Mouse (Mus musculus) frontal cortex, postnatal 36 days (tissue): ENCODE results near the gene Slamf7.

Experiments
- DNase-seq, 2 experiments: peaks; one replicate each; pipeline ENCODE4 v3.0.0; 2022; ENCODE audit warnings: low spot score in 2 of 2

Slamf7 gene

DNA sequence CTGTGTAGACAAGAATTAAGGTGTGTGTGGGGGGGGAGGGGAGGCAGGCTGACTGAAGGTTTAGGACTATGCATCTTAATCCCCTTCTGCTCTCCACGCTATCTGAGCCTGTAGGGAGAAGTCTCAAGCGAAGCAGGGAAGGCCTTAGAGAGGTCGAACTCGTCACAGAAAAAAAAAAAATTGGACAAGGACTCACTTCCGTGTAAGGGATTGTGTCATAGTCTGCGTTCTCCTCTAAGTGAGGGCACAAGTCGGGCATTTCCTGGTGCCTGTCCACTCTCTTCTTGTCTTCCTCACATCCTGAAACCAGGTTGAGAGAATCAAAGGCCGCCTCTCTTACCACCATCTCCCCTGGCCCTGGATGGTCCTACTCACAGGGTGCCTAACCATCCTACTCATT, 15.7 kb downstream of the Slamf7 start:
- DNase-seq = no peak

DNA sequence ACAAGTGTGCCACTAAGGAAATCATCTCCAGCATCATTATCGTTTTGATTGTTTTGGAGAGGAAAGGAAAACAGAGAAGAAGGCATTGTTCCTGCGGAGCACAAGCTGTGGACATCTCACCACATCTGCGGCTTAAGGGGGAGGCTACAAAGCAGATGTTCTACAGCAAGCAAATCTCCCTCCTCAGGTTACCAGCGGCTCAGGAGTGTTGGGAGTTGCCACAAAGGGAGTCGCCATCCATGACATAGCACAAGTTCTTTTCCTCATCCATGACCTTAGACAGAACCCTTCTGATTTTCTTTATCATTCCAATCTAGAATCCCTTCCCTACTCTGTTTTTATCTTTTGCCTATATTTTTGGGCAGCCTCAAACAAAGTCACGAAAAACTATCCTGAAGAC, 17.1 kb downstream of the Slamf7 start:
- DNase-seq = no peak

DNA sequence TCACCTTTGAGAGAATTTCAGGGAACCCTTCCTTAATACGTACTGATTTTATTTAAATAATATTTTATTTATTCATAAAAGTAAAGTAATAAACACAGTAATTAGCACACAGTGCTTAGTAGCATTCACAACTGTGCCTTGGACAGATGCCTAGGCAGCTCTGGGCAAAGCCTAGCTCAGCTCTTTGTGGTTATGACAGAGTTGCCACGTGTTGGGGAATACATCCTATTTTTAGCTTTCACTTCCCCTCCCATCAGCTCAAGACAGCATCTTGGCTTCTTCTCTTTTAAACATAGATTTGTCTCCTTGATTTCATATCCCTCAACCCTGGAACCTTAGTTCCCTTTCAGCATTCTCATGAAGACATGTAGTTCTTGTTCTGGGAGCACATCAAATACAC, 21.4 kb downstream of the Slamf7 start:
- DNase-seq = peak in 1 of 2 experiments; percentile 47

DNA sequence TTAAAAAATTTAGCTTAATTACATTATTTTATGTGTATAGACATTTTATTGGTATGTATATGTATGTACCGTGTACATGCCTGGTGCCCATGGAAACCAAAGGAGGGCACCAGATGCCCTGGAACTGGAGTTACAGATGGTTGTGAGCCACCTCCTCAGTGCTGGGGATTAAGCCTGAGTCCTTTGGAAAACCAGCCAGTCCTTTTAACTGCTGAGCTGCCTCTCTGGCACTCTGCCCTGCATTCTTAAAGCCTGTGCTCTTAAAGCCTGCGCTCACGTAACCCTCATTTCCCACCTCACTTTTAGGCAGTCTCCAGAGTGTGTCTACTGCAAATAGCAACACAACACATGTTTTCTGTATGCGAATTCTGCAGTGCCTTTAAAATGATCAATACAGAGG, 21.9 kb downstream of the Slamf7 start:
- DNase-seq = peak in 1 of 2 experiments; percentile 6

DNA sequence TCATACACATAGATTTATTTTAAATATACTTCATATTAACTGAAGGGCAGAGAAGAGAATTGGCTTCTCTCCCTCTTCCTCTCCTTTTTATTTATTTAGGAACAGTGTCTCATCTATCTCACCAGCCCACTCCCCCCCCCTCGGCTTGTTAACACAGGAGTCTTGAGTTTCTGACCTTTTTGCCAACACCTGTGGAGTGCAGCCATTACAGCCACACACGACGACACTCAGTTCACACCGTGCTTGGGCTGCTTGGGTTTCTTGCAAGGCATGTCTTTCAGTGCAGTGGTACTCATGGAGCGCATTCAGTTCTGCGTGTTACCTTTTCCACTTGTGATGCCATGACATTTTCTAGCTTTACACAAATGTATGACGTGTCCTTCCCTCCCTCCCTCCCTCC, 22.8 kb downstream of the Slamf7 start:
- DNase-seq = no peak

DNA sequence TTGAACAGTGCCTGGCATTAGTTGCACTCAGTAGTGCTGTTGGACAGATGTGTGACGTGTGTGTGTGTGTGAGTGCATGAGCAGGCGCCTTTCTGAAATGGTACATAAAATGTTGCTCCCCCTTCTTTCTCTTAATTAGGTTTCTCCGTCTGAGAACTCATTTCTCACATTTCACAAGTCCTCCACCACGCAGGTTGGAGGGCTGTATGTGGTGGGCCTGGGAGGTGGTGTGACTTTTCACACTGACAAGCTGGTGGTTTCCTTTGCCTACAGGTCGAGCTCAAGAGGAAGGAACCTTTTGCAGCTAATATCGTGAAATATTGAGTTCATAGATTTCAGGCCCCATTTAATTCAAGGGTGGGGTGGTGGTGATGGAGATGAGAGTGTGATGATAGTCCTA, 23.7 kb downstream of the Slamf7 start:
- DNase-seq = no peak

DNA sequence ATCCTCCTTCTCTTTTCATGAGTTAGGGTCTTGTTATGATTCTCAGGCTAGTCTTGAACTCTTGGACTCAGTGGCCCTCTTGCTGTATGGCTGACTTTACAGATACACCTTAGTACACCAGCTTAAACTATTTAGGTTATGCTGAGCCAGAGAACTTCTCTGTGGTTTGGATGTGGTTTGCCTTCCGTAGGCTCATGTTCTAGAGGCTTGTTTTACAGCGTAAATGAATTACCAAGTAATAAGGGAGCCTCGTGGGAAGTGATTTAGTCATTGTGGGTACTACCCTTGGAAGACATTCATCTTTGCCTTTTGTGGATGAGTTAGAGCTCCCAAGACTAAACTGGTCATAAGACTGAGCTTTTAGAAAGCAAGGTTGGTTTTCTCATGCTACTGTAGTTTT, 25.0 kb downstream of the Slamf7 start:
- no peak for DNase-seq

DNA sequence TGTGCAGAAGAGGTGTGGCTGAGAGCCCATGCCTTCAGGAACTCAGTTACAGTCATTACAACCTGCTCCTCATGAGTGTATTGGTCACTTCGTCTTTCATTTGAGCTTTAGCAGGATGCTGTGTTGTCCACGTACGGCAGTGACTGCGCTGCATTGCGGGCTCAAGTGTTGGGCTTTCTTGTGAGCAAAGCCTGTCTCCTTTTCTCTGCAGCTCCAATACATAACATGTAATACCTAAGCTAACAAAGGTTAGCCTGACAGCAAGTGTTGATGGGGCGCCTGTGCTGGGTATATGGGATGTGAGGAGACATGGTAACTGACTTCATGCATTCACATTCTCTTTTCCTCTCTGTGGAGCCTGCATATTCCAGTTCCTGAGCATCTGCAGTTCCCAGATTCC, 32.7 kb downstream of the Slamf7 start:
- no peak for DNase-seq

DNA sequence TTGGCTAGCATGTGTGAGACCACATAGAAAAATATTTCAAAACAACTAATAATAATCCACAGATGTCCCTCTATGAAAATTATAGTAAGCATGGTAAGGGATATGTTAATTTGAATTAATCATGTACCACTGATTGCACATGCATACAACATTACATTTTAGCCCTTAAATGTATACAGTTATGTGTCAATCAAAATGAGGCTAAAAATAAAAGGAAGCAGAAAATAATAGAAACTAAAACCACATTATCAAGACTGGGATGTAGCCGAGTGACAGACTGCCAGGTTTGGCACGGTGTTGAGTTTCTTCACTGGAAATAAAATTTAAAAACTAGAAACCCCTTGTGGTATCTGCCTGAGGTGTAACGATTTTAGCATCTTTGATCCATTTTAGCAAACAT, 33.2 kb downstream of the Slamf7 start:
- DNase-seq = no peak

DNA sequence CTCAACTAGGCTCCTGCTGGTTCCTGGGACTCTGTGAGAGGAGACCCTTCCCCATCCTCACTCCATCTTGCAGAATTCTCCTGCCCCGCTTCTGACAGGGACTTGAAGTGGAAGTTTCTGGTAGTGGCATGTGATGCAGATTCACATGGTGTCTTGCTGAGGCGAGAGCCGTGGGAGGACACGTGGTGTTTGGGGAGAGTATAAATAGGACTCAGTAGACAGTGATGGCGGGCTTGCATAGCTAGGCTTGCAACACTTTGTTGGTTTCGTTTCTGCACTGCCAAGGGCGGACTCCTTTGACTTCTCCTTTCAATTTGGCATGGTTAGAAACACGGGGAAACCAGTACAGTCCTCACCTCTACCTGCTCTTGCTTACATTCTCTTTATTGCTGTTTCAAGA, 33.8 kb downstream of the Slamf7 start:
- DNase-seq = peak; percentile 17 to 47

DNA sequence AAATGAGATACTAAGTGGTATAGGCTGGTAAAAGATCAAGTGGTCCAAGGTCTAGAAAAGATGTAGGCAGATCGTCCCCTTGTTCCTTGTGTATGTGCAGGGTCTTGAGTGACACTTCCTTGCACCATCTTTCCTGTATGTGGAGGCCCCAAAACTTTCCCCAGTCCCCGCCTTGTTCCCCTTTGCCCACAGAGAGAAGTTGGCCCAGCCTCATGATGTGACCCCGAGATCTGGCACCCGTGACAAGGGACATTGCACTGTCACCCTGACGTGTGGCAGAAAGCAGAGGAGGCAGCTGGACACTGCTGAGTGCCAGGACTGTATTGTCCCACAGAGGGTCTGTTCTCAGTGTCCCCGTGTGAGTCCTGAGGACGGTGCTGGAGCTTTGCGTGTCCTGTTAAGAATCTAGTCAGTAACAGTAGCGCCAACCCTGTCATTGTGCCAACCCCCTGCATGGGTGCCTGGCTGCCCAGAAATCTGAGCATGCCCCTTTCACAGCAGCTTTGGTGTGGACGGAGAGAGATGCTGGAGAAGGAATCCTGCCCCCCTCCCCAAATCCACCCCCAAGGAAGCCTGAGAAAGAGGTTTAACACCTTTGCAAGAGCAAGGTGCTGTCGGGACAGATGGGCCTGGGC, 35.8 kb downstream of the Slamf7 start:
- DNase-seq = no peak

DNA sequence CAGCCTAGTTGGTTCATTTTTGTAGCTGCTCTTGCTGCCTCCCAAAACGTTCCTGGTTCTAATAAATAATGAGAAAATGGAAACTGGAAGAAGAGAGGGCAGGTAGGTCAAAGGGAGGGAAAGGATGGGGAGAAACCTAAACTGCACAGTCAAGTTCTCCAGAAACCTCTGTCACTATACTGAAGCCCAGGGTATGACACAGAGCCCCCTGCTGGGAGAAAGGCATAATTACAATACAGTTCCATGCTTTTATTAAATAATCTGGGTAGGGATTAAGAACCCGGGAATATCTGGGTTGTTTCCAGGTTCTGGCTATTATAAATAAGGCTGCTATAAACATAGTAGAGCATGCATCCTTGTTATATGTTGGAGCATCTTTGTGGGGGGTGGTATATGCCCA, 38.9 kb downstream of the Slamf7 start:
- no peak for DNase-seq

DNA sequence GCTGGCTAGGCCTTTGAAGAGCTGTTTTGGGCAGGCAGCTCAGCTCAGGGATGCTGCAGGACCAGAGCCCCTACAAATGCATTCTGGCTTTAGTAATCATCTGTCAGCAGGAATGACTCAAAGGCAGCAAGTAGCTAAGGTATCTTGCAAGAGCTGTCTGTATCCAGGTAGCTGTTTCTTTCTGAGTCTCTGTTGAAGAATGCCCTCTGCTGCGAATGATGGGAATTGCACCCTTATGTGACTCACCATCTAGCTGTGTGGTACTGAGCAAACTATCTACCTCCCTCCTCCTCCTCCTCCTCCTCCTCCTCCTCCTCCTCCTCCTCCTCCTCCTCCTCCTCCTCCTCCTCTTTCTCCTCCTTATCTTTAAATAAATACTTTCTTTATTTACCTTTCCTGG, 42.1 kb downstream of the Slamf7 start:
- DNase-seq = no peak

DNA sequence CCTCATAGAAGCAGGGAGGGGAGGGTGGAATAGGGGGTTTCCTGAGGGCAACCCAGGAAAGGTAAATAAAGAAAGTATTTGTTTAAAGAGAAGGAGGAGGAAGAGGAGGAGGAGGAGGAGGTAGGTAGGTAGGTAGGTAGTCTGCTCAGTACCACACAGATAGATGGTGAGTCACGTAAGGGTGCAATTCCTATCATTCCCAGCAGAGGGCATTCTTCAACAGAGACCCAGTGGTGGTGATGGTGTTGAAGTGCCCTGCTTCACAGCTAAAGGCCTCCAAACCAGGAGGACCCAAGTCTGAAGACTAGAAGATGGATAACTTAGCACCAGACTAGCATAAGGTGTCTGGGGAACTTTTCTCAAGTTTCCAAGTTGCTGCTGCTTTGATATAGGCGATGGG, 42.8 kb downstream of the Slamf7 start:
- DNase-seq = no peak

DNA sequence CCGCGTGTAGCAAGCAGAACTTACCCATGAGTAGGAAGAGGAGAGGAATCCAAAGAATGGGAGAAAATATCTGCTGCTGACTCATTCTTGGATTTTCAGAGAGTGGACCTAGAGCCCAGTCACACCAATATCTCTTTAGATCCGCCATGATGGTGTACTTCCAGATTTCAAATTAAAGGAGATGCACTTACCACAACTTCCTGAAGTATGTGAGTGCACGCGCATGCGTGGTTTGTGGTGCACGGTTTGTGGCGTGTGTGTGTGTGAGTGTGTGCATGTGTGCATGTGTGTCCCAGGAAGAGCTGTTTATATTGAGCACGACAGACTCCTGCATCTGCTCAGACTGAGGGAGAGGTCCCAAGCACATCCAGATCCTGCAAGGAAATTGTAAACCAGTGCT, 45.7 kb downstream of the Slamf7 start, which contains the start of gene Ly9:
TSS of gene Ly9 (minus strand) at position 235 of the 400 bp plus-strand sequence.
- DNase-seq = no peak

DNA sequence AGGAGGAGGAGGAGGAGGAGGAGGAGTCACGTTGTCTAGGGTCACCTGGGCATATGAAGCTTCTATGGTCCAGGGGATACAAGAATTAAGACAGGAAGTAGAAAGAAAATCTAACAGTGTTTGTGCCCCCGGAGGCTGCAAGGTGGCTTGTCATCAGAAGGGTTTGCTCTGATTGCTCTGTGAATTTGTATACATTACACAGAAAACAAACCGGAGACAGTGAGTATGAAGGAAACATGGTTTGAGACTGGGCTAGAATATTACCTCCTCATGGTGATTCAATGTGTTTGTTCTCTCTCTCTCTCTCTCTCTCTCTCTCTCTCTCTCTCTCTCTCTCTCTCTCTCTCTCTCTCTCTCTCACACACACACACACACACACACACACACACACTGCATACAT, 46.2 kb downstream of the Slamf7 start:
- no peak for DNase-seq

DNA sequence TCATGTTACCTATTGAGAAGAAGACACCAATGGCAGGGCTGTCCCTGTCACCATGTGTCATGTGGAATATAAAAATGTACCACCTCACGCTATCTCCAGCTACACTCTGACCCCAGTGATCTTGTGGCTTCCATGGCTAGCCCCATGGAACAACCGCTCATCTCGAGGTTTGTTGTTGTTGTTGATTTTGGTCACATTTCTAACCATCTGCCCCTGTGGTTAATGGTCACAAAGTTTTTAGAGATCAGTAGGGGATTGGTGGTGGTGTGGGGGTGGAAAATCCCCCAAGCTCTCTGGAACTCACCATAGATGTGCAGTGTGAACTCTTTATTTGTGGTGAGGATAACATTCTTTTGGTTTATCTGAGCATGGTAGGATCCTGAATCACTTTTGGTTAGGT, 48.1 kb downstream of the Slamf7 start:
- DNase-seq = no peak

DNA sequence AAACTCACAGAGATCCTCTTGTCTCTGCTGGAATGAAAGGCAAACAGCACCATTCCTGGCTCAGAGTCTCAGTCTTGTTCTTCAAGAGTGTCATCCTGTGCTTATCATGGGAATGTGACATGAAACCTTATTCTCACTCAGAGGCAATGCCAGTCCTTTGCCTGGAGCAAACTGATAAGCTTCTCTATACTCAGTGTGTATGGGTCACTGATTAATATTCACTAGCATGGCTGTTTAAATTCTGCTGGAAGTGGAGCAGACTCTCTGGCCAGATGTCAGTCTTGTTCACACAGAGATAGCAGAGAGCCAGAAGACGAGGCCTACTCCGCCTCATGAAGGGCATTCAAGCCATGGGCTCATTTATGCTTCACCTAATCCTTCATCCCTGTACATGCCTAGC, 68.3 kb downstream of the Slamf7 start:
- no peak for DNase-seq
